ENCODE assay signal across 8 mouse cellular contexts in the genomic region with DNA sequence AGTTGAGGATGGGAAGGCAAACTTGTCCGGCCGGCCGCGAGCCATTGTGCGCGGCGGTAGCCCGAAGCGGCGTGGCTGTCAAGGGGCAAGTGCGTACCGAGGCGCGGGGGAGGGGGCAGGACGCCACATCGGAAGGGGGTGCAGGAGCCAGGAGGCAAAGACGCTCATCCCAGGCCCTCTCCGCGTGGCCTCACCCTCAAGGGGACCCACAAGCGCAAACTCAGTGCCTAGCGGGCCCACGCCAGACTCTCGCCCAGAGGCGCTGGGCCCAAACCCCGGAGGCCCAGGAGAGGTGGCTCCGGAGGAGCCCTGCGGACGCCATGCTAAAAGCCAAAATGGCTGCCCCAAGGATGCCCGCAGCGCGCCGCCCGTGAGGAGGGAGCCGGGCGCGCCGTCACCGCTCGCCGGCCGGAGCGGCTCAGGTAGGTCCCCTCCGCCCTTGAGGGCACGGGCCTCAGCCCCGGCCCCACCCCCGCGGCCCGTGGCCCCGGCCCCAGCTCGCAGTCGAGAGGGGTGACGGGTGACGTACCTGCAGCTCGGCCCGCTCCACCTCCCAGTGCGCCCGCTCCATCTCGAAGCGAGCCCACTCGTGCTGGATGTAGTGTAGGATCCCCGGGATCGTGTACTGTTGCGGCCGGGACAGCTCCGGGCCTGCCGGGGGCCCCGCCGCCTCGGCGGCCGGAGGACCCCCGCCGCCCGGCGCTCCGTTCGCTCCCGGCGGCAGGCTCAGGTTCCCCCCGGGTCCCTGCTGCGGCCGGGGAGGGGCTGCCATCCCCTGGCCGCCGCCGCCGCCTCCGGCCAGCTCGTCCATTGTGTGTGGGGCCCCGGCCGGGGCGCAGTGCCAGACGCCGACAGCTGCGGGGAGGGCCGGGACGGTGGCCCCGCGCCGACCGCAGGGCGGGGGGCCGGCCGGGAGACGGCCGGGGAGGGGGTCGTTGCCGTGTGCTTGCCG. TPM values are rescaled to one million over a fixed set of nuclear protein-coding genes. Genes with fewer than 3 reads are reported as not detected.
A peak's percentile ranks its signal among the peaks of the same experiment; 100 is the strongest.
DNase-seq lines count a peak whose midpoint lies in the region; ATAC-seq and TF ChIP-seq lines count a peak whose summit lies in the region.

Gene Ap4s1 (plus strand): TSS at position 141 of the 952 bp plus-strand sequence.

- peak within 1 kb of the TSS; percentile 100 for H3K9ac ChIP-seq in ES-E14 (ENCODE audit: insufficient read depth, low read depth, low read length, poor library complexity, severe bottlenecking)
- peak within 1 kb of the TSS; percentile 99 for H3K9ac ChIP-seq in forebrain, postnatal 0 days
- H3K9ac ChIP-seq in lung, embryonic 16.5 days (ENCODE audit: low read length): peak within 1 kb of the TSS; percentile 95

- DNase-seq in ES-E14 (ENCODE audit: low read depth, low spot score): no peak
- peak; percentile 74 to 84 for DNase-seq in cerebellum, adult 18-20 months
- DNase-seq in forebrain, postnatal 0 days: peak; percentile 78
- DNase-seq in heart, postnatal 36 days: peak; percentile 74 to 83
- peak; percentile 62 for DNase-seq in layer of hippocampus, adult 9-11 months
- peak; percentile 50 for DNase-seq in ovary, adult 18-20 months (ENCODE audit: low spot score)
- DNase-seq in thymus, adult 2 months: peak; percentile 78

- 3% methylated on average over 103 of the region's 108 CpGs for WGBS in forebrain, postnatal 0 days
- WGBS in lung, embryonic 16.5 days: under 1% methylated on average over 75 of the region's 108 CpGs
- 1% methylated on average over 108 of the region's 108 CpGs for WGBS in thymus, adult 2 months

- TF ChIP-seq CTCF in forebrain, postnatal 0 days (IDR thresholded peaks at IDR 0.05; ENCODE audit: low read depth): 0 out of 2 replicates have a peak, but pooled peaks have one; percentile 3
- TF ChIP-seq CTCF in thymus, adult 2 months (IDR thresholded peaks at IDR 0.05; ENCODE audit: borderline replicate concordance, control insufficient read depth, extremely low read depth, insufficient read depth, low read length, poor library complexity): no peak

- H3K27me3 ChIP-seq in forebrain, postnatal 0 days (ENCODE audit: insufficient read depth, low read length): no peaks in the 10 kb centered on the region
- no peaks in the 10 kb centered on the region for H3K27me3 ChIP-seq in lung, embryonic 16.5 days (ENCODE audit: control insufficient read depth, insufficient read depth, low read depth, low read length)
- H3K27me3 ChIP-seq in thymus, adult 2 months (ENCODE audit: control insufficient read depth, insufficient read depth, low read length): no peaks in the 10 kb centered on the region

- no peaks in the 10 kb centered on the region for H3K36me3 ChIP-seq in ES-E14 (ENCODE audit: control insufficient read depth, insufficient read depth, low read length, poor library complexity, severe bottlenecking)
- no peaks in the 10 kb centered on the region for H3K36me3 ChIP-seq in forebrain, postnatal 0 days (ENCODE audit: insufficient read depth)
- no peaks in the 10 kb centered on the region for H3K36me3 ChIP-seq in lung, embryonic 16.5 days (ENCODE audit: control insufficient read depth, insufficient read depth, low read length)
- H3K36me3 ChIP-seq in thymus, adult 2 months (ENCODE audit: control insufficient read depth, insufficient read depth, low read length): no peaks in the 10 kb centered on the region

- H3K4me3 ChIP-seq in ES-E14 (ENCODE audit: insufficient read depth in 1 of 2, low read depth in 1 of 2, low read length in 2 of 2, poor library complexity in 1 of 2, severe bottlenecking in 1 of 2): peak within 1 kb of the TSS; percentile 88 to 99
- H3K4me3 ChIP-seq in forebrain, postnatal 0 days (ENCODE audit: low read depth, low read length): peak within 1 kb of the TSS; percentile 100
- peak within 1 kb of the TSS; percentile 96 for H3K4me3 ChIP-seq in lung, embryonic 16.5 days (ENCODE audit: low read length)
- H3K4me3 ChIP-seq in thymus, adult 2 months (ENCODE audit: control insufficient read depth, insufficient read depth, low read length): peak within 1 kb of the TSS; percentile 69

- ATAC-seq in forebrain, postnatal 0 days: peak; percentile 61
- peak; percentile 67 for ATAC-seq in lung, embryonic 16.5 days (ENCODE audit: low read depth)

- in situ Hi-C loops in ES-E14 (cut with MboI; ENCODE audit: low sequenced_read_pairs in 2 of 2, unreplicated experiment in 2 of 2): no loop called here

- peak; percentile 37; the same call in 1 of the 2 replicates for TF ChIP-seq POLR2A in thymus, adult 2 months (IDR thresholded peaks at IDR 0.05; ENCODE audit: control insufficient read depth, extremely low read depth, insufficient read depth, low read length, poor library complexity)

- intact Hi-C loops in heart, postnatal 36 days (cut with DNase I): loop anchor here (1.0 to 2.0 kb wide), 3 partner anchors 14 to 38 kb away; no protein-coding TSS in a partner anchor

- H3K4me1 ChIP-seq in ES-E14 (ENCODE audit: control insufficient read depth in 2 of 2, insufficient read depth in 2 of 2, low read length in 2 of 2, poor library complexity in 1 of 2): peaks cover 2 to 3% of the 10 kb centered on the region in 2 experiments; a peak in 2 of 4 replicates
- H3K4me1 ChIP-seq in forebrain, postnatal 0 days (ENCODE audit: insufficient read depth): 0 out of 2 replicates have a peak, but pooled peaks cover 6% of the 10 kb centered on the region
- peaks cover 19% of the 10 kb centered on the region for H3K4me1 ChIP-seq in lung, embryonic 16.5 days (replicated peaks; ENCODE audit: control insufficient read depth, insufficient read depth, low read length)
- peaks cover 7% of the 10 kb centered on the region for H3K4me1 ChIP-seq in thymus, adult 2 months (replicated peaks; ENCODE audit: control insufficient read depth, insufficient read depth, low read length)

- no peaks in the 10 kb centered on the region for H3K9me3 ChIP-seq in ES-E14 (ENCODE audit: control insufficient read depth, insufficient read depth, low read depth, low read length)
- H3K9me3 ChIP-seq in forebrain, postnatal 0 days (ENCODE audit: low read length): no peaks in the 10 kb centered on the region
- no peaks in the 10 kb centered on the region for H3K9me3 ChIP-seq in lung, embryonic 16.5 days (ENCODE audit: control insufficient read depth, low read length)

- peak within 1 kb of the TSS; percentile 99 for H3K27ac ChIP-seq in ES-E14 (ENCODE audit: insufficient read depth, low read depth, low read length, poor library complexity, severe bottlenecking)
- peak within 1 kb of the TSS; percentile 100 for H3K27ac ChIP-seq in forebrain, postnatal 0 days (ENCODE audit: low read depth, low read length)
- peak within 1 kb of the TSS; percentile 100 for H3K27ac ChIP-seq in lung, embryonic 16.5 days (ENCODE audit: low read length)
- H3K27ac ChIP-seq in thymus, adult 2 months (ENCODE audit: control insufficient read depth, insufficient read depth, low read length): peak within 1 kb of the TSS; percentile 74

- H3K4me2 ChIP-seq in forebrain, postnatal 0 days (ENCODE audit: low read depth): peak within 1 kb of the TSS; percentile 76
- H3K4me2 ChIP-seq in lung, embryonic 16.5 days (ENCODE audit: low read depth, low read length): peak within 1 kb of the TSS; percentile 84

TF ChIP-seq in ES-E14, 5 proteins besides CTCF, POLR2A, EP300 and RAD21:
- TF ChIP-seq MAFK (IDR thresholded peaks at IDR 0.05; ENCODE audit: insufficient read depth, low read depth, low read length): no peak
- TF ChIP-seq HCFC1 (IDR thresholded peaks at IDR 0.05; ENCODE audit: borderline replicate concordance, insufficient read depth, low read length): peak; percentile 24; the same call in 1 of the 2 replicates
- no peak for TF ChIP-seq ZC3H11A (IDR thresholded peaks at IDR 0.05; ENCODE audit: borderline replicate concordance, low read depth, low read length)
- no peak for TF ChIP-seq ZNF384 (IDR thresholded peaks at IDR 0.05; ENCODE audit: low read depth, low read length)
- TF ChIP-seq CHD2 (IDR thresholded peaks at IDR 0.05; ENCODE audit: low read depth, low read length): no peak

RNA-seq across cellular contexts. Expression of gene Ap4s1, which starts in this region (rescaled TPM):
- 6.3 and 11.0 TPM in 2 replicates for total RNA-seq in ES-E14 (2012; rRNA removed)
- total RNA-seq in forebrain, postnatal 0 days (2014; rRNA removed): 41.6 and 57.0 TPM in 2 replicates
- polyA plus RNA-seq in forebrain, postnatal 0 days (2015; fragmentation: Nextera tagmentation; extraction: Ambion mirVana): 60.2 and 65.6 TPM in 2 replicates
- total RNA-seq in heart, postnatal 36 days (2021): 10 to 100 TPM; 52.6 to 57.2 TPM
- 26.8 and 29.5 TPM in 2 replicates for polyA plus RNA-seq in lung, embryonic 16.5 days (2015; fragmentation: Nextera tagmentation; extraction: Ambion mirVana)
- polyA plus RNA-seq in thymus, adult 2 months (2012; rRNA removed): 10.3 and 13.2 TPM in 2 replicates
